Mouse (Mus musculus) hindbrain, embryonic 13.5 days (tissue): ENCODE measurements around the gene Nme7. TPM values are rescaled to one million over a fixed set of nuclear protein-coding genes. Genes with fewer than 3 reads are reported as not detected.

Experiments used
- ATAC-seq: fragments of 200-750 bp; cut with Nextera tagmentation; 2 replicates; pipeline ENCODE4 v1.8.0; 2017; ENCODE audit warnings: moderate TSS enrichment; ENCODE audit not compliant: low FRiP score
- H3K27ac ChIP-seq: fragments of 300-500 bp; sonication (generic); 2 replicates; pipeline ENCODE4 v1.5.1; 2015; ENCODE audit warnings: inconsistent platforms, mild to moderate bottlenecking, moderate library complexity
- H3K27me3 ChIP-seq: fragments of 300-500 bp; sonication (generic); 2 replicates; pipeline ENCODE4 v1.6.1; 2015; ENCODE audit warnings: mild to moderate bottlenecking, inconsistent platforms
- H3K36me3 ChIP-seq: fragments of 300-500 bp; sonication (generic); 2 replicates; pipeline ENCODE4 v1.6.1; 2015; ENCODE audit warnings: mild to moderate bottlenecking, inconsistent platforms
- H3K4me1 ChIP-seq: fragments of 300-500 bp; sonication (generic); replicated peaks from 2 replicates; pipeline ENCODE4 v1.6.1; 2015; ENCODE audit warnings: inconsistent platforms
- H3K4me2 ChIP-seq: fragments of 300-500 bp; sonication (generic); 2 replicates; pipeline ENCODE4 v1.6.1; 2015; ENCODE audit warnings: inconsistent platforms, mild to moderate bottlenecking, moderate library complexity
- H3K4me3 ChIP-seq: fragments of 300-500 bp; sonication (generic); 2 replicates; pipeline ENCODE4 v1.5.1; 2015; ENCODE audit warnings: mild to moderate bottlenecking, inconsistent platforms
- H3K9ac ChIP-seq: fragments of 300-500 bp; sonication (generic); 2 replicates; pipeline ENCODE4 v1.6.1; 2015; ENCODE audit warnings: mild to moderate bottlenecking, inconsistent platforms
- H3K9me3 ChIP-seq: fragments of 300-500 bp; sonication (generic); 2 replicates; pipeline ENCODE4 v1.6.1; 2016; ENCODE audit warnings: inconsistent platforms
- WGBS: fragments of 180-500 bp; shearing (Covaris S2); methylation state at CpG from one replicate; pipeline ENCODE4 v1.1.7; 2015; 5-methylcytosine and 5-hydroxymethylcytosine counted together
- polyA plus RNA-seq: library from polyadenylated mRNA; unstranded; fragments of >200 nt; fragmentation: Nextera tagmentation; extraction: Ambion mirVana; gene quantifications from 2 replicates; pipeline ENCODE4 v1.2.1, GENCODE M21; 2015

Nme7 gene
- polyA plus RNA-seq, 1 experiment from 2014 or later, result 30.1 TPM

DNA sequence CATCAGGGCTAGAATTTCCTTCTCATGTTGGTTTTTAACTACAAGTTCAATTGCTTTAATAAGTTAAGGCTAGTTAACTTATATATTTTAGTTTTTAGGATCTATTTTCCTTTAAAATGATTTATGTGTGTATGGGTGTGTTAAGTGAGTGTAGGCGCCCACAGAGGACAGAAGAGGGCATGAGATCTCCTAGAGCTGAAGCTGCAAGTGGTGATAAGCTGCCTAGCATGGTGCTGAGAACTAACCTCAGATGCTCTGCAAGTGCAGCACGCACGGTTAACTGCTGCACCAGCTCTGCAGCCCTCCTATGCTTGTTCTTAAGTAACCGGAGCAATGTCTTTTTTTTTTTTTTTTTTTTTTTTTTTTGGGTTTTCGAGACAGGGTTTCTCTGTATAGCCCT lies 7.4 kb upstream of the Nme7 start:
- Histone ChIP-seq H3K9me3 (no peaks in the 10 kb centered on the region), H3K4me2 (no peak overlapping the region), H3K9ac (no peak overlapping the region), H3K27me3 (no peaks in the 10 kb centered on the region), H3K27ac (no peak overlapping the region), H3K4me1 (no peaks in the 10 kb centered on the region), H3K4me3 (no peak overlapping the region), H3K36me3 (peaks cover 79% of the 10 kb centered on the region)
- no peak for ATAC-seq
- WGBS, result 92% methylated on average over 4 of the region's 5 CpGs

GRCm38 (mm10) chr1:164301949-164302348 lies 2.0 kb upstream of the Nme7 start:
- Histone ChIP-seq H3K4me2 (no peak overlapping the region), H3K9ac (no peak overlapping the region), H3K9me3 (no peaks in the 10 kb centered on the region), H3K4me1 (peaks cover 18% of the 10 kb centered on the region), H3K36me3 (peaks cover 57% of the 10 kb centered on the region), H3K27me3 (no peaks in the 10 kb centered on the region), H3K4me3 (no peak overlapping the region), H3K27ac (no peak overlapping the region)
- 91% methylated on average over 4 of the region's 4 CpGs for WGBS
- no peak for ATAC-seq

DNA sequence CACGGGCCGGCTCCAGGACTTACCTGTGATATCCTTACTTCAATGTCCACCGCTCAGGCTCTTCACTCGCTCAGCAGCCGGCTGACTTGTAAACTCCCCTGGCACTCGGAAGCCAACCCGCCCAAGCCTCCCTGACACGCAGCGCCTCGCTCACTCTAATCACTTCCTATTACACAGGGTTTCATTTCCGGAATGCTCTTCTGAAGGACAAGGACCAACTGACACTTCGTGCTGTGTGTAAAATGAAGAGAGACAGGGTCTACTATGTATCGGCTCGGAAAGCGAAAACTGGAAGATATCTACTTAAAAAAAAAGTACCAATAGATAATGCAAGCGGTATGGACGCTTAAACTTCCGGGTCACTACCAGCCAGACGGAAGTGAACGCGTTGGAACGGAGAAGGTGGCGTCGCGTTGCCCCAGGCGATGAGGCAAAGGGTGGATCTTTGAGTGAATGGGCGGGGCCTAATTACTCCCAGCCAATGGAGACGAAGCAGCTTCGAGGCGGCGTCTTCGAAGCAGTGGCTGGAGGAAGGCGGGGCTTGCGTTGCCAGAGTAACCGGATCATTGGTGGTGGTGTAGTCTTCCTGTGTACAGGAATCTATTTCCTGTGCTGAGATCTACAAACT lies 3.3 kb downstream of the Nme7 start, which contains the start of gene Blzf1:
Gene Blzf1, minus strand, starts transcription at position 366 of the 628 bp plus-strand sequence.
- H3K9ac ChIP-seq, result peak within 1 kb of the TSS; percentile 82
- H3K9me3 ChIP-seq, result no peaks in the 10 kb centered on the region
- H3K27ac ChIP-seq, result peak within 1 kb of the TSS; percentile 81
- peak; percentile 99 for ATAC-seq
- no peaks in the 10 kb centered on the region for H3K27me3 ChIP-seq
- H3K36me3 ChIP-seq, result peaks cover 12% of the 10 kb centered on the region
- under 1% methylated on average over 35 of the region's 35 CpGs for WGBS
- H3K4me3 ChIP-seq, result peak within 1 kb of the TSS; percentile 87
- H3K4me1 ChIP-seq, result peaks cover 32% of the 10 kb centered on the region
- peak within 1 kb of the TSS; percentile 96 for H3K4me2 ChIP-seq

DNA sequence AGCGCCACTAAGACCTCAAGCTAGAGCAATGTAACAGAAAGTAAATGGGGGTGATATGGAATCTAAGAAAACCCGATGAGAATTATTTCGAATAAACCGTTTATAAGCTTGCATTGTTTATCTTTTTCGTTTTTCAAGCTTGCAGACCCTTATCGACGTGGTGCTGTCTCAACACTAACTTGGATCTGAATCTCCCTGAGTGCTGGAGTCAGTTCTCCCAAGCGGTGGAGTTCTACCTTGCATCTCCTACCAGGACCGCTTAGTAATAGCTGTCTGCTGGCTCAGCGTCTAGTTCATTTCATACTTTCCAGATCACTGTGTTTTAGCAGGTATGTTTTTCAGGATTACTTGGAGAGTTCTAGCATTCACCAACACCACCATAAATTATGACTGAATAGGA lies 4.0 kb downstream of the Nme7 start:
- ATAC-seq, result peak; percentile 22
- peaks cover 13% of the 10 kb centered on the region for H3K36me3 ChIP-seq
- no peaks in the 10 kb centered on the region for H3K27me3 ChIP-seq
- no peaks in the 10 kb centered on the region for H3K9me3 ChIP-seq
- H3K9ac ChIP-seq, result peak overlapping the region; percentile 69
- peak overlapping the region; percentile 44 for H3K27ac ChIP-seq
- H3K4me3 ChIP-seq, result peak overlapping the region; percentile 87
- 13% methylated on average over 10 of the region's 10 CpGs for WGBS
- H3K4me1 ChIP-seq, result peaks cover 32% of the 10 kb centered on the region
- H3K4me2 ChIP-seq, result peak overlapping the region; percentile 65

- 91% methylated on average over 5 of the region's 5 CpGs for WGBS
- no peak for ATAC-seq
- H3K27ac ChIP-seq, result no peak overlapping the region
Measured at GRCm38 (mm10) chr1:164314085-164314484, 10.2 kb downstream of the Nme7 start.

DNA sequence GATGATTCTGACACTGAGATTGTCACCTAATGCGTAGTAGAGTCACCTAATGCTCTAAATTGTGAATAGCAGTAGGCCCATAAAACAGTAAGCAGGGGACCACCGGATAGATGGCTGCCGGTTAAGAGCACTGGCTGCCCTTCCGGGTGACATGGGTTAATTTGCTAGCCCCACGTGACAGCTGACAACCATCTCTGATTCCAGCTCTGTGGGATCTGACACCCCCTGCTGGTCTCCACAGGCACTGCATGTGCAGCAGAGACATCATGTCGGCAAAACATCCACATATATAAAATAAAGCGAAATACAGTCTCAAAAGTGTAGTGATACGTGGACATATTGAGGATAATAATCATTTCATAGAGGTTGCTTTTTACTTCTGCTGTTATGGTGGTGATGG lies 11.3 kb downstream of the Nme7 start:
- H3K36me3 ChIP-seq, result peaks cover 9% of the 10 kb centered on the region
- H3K4me1 ChIP-seq, result 0 out of 2 replicates have a peak, but pooled peaks cover 5% of the 10 kb centered on the region
- ATAC-seq, result no peak
- H3K9me3 ChIP-seq, result no peaks in the 10 kb centered on the region
- H3K27me3 ChIP-seq, result no peaks in the 10 kb centered on the region
- H3K27ac ChIP-seq, result no peak overlapping the region
- 73% methylated on average over 8 of the region's 8 CpGs for WGBS
- no peak overlapping the region for H3K9ac ChIP-seq
- no peak overlapping the region for H3K4me3 ChIP-seq
- no peak overlapping the region for H3K4me2 ChIP-seq

More at GRCm38 (mm10) chr1:164314085-164314484, 10.2 kb downstream of the Nme7 start:
- Histone ChIP-seq H3K9ac (no peak overlapping the region), H3K4me2 (no peak overlapping the region), H3K4me3 (no peak overlapping the region), H3K36me3 (peaks cover 9% of the 10 kb centered on the region), H3K27me3 (no peaks in the 10 kb centered on the region), H3K4me1 (0 out of 2 replicates have a peak, but pooled peaks cover 3% of the 10 kb centered on the region), H3K9me3 (no peaks in the 10 kb centered on the region)

DNA sequence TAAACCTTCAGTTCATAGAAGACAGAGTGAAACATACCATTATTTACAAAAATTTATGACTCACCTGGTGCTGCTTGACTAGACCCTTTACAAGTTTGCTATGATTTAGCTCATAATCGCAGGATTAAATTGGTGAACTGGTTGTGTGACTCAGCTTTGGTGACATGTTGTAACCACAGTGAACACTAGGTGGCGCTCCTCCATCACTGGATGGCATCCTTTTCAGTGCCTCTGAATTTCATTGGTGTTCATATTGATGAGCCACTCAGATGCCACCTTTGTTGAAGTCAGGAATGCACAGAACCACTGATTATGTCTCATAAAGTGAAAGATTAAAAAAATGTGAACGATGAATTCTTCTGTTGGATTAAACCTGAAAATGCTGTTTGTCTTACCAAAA lies 12.8 kb downstream of the Nme7 start:
- H3K4me2 ChIP-seq, result no peak overlapping the region
- 25% methylated on average over 3 of the region's 3 CpGs for WGBS
- no peak overlapping the region for H3K4me3 ChIP-seq
- H3K36me3 ChIP-seq, result peaks cover 9% of the 10 kb centered on the region
- no peak overlapping the region for H3K9ac ChIP-seq
- no peak overlapping the region for H3K27ac ChIP-seq
- H3K9me3 ChIP-seq, result no peaks in the 10 kb centered on the region
- ATAC-seq, result peak; percentile 72; the same call in 1 of the 2 replicates
- H3K4me1 ChIP-seq, result 0 out of 2 replicates have a peak, but pooled peaks cover 11% of the 10 kb centered on the region
- no peaks in the 10 kb centered on the region for H3K27me3 ChIP-seq

DNA sequence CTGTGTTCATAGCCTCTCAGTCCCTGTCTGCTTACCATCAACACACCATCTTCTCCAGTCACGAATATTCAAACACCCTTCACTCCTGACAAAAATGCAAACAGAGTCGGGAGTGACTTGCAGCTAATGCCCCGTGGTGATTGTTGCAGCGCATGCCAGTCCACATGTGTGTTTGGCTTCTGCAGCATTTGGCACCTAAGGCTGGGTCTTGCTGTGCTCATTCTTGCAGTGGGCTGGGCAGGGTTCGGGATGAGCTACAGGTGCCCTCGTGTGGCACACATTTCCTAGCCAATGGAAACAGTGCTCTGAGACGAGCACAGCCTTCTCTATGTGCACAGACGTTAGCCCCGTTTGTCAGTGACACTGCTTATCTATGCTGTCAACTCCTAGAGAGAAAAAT lies 13.3 kb downstream of the Nme7 start:
- 86% methylated on average over 9 of the region's 9 CpGs for WGBS
- Histone ChIP-seq H3K27ac (no peak overlapping the region), H3K9ac (no peak overlapping the region)

DNA sequence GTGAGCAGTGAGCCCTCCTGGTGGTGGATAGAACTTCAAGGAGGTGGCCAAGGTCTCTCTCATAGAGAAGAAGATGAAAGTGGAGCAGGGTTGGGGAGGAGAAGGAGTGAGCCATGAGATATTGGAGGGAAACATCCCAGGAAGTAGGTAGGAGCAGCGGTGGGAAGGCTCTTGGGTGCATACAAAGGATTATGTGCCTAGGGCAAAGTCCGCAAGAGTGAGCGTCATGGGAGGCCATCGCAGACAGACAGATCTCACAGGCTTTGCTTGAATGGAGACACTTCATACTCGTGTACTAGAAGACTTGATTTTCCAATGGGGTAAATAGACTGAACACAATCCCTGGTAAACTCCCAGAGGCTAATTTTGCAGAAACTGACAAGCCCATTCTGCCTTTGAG lies 14.6 kb downstream of the Nme7 start:
- no peak for ATAC-seq
- WGBS, result 92% methylated on average over 5 of the region's 5 CpGs

More for the DNA sequence above, 13.3 kb downstream of the Nme7 start:
- H3K4me3 ChIP-seq, result no peak overlapping the region
- peak; percentile 26; the same call in 1 of the 2 replicates for ATAC-seq
- H3K27me3 ChIP-seq, result no peaks in the 10 kb centered on the region
- no peak overlapping the region for H3K4me2 ChIP-seq
- peaks cover 7% of the 10 kb centered on the region for H3K36me3 ChIP-seq
- H3K9me3 ChIP-seq, result no peaks in the 10 kb centered on the region
- peaks cover 14% of the 10 kb centered on the region; the same call in 1 of the 2 replicates for H3K4me1 ChIP-seq

DNA sequence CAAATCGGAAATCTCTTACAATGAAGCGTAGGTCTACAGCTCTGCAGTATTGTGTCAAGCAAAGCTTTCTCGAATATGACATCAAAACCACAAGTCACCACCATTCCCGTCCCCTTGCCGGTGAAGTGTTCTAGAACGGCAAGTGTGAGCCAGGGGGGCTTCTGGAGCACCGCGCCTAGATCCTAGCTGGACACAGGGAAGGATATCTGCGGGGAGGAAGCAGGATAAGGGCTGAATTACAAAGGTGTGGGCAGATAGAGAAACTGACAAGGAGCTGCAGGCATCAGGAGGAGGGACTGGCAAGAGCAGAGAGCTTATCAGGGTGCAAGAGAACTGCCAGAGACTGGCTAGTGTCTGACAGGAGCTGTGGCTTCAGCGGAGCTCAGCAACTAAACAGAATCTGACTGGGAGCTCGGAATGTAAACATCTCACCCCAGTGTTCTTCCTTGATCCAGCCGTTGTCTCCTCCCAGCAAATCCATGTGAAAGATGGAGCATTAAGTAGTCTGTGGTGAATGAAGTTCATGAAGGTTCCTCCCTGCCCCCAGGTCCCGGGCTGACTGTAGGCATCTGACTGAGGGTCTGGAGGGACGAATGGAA lies 15.7 kb downstream of the Nme7 start:
- Histone ChIP-seq H3K27ac (no peak overlapping the region), H3K27me3 (no peaks in the 10 kb centered on the region), H3K4me3 (no peak overlapping the region), H3K9ac (no peak overlapping the region), H3K4me1 (peaks cover 14% of the 10 kb centered on the region; the same call in 1 of the 2 replicates), H3K4me2 (no peak overlapping the region), H3K36me3 (no peaks in the 10 kb centered on the region), H3K9me3 (no peaks in the 10 kb centered on the region)
- WGBS, result 83% methylated on average over 14 of the region's 14 CpGs
- no peak for ATAC-seq

More for the DNA sequence above, 14.6 kb downstream of the Nme7 start:
- H3K27ac ChIP-seq, result no peak overlapping the region
- H3K9ac ChIP-seq, result no peak overlapping the region
- H3K27me3 ChIP-seq, result no peaks in the 10 kb centered on the region
- peaks cover 14% of the 10 kb centered on the region; the same call in 1 of the 2 replicates for H3K4me1 ChIP-seq
- no peaks in the 10 kb centered on the region for H3K9me3 ChIP-seq
- no peak overlapping the region for H3K4me3 ChIP-seq
- H3K36me3 ChIP-seq, result no peaks in the 10 kb centered on the region; the same call in 1 of the 2 replicates
- no peak overlapping the region for H3K4me2 ChIP-seq

GRCm38 (mm10) chr1:164320731-164321130 lies 16.8 kb downstream of the Nme7 start:
- Histone ChIP-seq H3K27me3 (no peaks in the 10 kb centered on the region), H3K27ac (no peak overlapping the region), H3K4me2 (no peak overlapping the region), H3K4me1 (peaks cover 14% of the 10 kb centered on the region; the same call in 1 of the 2 replicates), H3K9me3 (no peaks in the 10 kb centered on the region), H3K4me3 (no peak overlapping the region), H3K9ac (no peak overlapping the region), H3K36me3 (no peaks in the 10 kb centered on the region)
- 68% methylated on average over 5 of the region's 5 CpGs for WGBS
- ATAC-seq, result no peak

DNA sequence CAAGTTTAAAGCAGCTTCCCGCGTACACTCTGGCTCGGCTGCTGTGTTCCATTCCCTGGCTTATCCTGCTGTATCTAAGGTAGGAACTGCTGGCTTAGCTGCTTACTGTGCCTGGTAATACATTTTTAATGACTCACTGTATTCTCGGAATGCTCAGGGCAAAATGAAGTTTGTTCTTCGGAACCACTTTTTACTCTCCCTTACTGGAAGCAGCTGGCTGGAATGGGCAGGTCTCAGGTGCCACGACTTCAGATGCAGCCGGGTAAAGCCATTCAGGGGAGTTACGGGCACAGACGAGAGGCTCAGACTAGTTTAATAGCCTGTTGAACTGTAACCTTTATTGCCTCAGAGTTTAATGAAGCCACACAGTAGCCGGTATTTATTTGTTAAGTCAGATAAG lies 17.5 kb downstream of the Nme7 start:
- Histone ChIP-seq H3K36me3 (no peaks in the 10 kb centered on the region), H3K4me2 (no peak overlapping the region), H3K9me3 (no peaks in the 10 kb centered on the region), H3K4me3 (no peak overlapping the region), H3K9ac (no peak overlapping the region), H3K27me3 (no peaks in the 10 kb centered on the region), H3K4me1 (peaks cover 14% of the 10 kb centered on the region; the same call in 1 of the 2 replicates), H3K27ac (no peak overlapping the region)
- 81% methylated on average over 10 of the region's 10 CpGs for WGBS
- no peak for ATAC-seq
